Mouse (Mus musculus): ENCODE measurements around the gene Exosc5.

DNA sequence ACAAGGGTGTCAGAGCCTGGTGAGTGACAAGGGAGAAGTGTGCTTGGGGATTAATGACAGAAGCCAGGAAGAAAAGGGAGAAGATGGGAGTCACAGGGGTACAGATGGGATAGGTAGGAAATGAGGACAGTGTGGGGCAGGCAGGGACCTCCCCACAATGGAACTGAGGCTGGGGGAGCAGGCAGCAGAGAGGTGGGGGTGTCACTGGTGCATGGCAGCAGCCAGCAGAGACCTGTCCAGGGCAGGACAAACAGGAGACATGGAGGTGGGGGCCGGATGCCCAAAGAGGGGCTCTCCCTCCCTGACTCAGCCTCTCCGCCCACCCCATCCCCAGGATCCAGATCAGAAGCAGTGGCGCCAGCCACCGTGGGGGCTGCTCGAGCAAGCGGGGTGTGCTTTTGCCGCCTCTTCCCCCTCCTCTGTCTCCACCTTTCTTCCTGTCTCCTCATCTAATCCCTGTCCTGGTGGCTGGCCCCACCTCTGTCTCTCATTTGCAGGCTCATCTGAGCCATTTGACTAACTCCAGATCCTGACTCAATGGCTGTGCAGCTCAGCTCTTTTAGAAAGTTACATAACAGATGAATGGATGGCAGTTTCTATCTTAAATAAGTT lies 51.7 kb downstream of the Exosc5 start:
- TF ChIP-seq CTCF (IDR thresholded peaks at IDR 0.05) (no peak), POLR2A (IDR thresholded peaks at IDR 0.05; ENCODE audit: insufficient read depth, low read depth, low read length) (0 out of 2 replicates have a peak, but pooled peaks have one; percentile 14), EP300 (IDR thresholded peaks at IDR 0.05; ENCODE audit: insufficient read depth, low read depth, low read length) (no peak)

Measured in heart, adult 2 months (tissue).